Mouse (Mus musculus): Measurements from ENCODE around the gene Syne2. TPM values are rescaled to one million over a fixed set of nuclear protein-coding genes. Genes with fewer than 3 reads are reported as not detected.

The Syne2 gene
- polyA plus RNA-seq, 1 experiment from 2014 or later = 6.3 TPM

DNA sequence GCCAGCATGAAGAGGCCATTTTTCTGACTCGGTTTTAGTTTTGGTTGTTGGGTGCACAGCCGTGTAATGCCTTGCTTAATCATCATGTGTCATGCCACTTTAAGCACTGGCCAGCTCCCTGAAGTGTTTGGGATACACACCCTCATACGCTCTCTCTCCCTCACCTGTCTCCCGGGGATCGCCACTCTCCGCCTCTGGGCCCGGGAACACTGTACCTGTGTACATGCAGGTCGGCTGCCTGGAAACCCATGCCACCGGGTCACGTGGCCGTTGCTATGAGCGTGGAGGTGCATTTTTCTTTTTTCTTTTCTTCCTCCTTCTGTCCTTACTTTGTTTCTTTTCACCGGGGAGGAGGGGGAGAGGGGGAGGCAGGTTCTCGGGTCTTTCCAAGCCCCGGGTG, 197.1 kb downstream of the Syne2 start:
- Histone ChIP-seq H3K9ac (replicated peaks) (no peak overlapping the region), H3K4me2 (ENCODE audit: low read depth, low read length) (no peak overlapping the region), H3K27ac (ENCODE audit: low read depth) (no peak overlapping the region), H3K36me3 (replicated peaks; ENCODE audit: insufficient read depth, low read length) (no peaks in the 10 kb centered on the region; the same call in 1 of the 2 replicates), H3K27me3 (ENCODE audit: insufficient read depth, low read length) (no peaks in the 10 kb centered on the region), H3K9me3 (ENCODE audit: low read length) (no peaks in the 10 kb centered on the region), H3K4me3 (ENCODE audit: low read depth, low read length) (no peak overlapping the region), H3K4me1 (ENCODE audit: insufficient read depth) (no peaks in the 10 kb centered on the region)
- TF ChIP-seq EP300 (IDR thresholded peaks at IDR 0.05; ENCODE audit: low read depth) (no peak), CTCF (IDR thresholded peaks at IDR 0.05; ENCODE audit: low read depth) (no peak)
- WGBS (ENCODE audit: insufficient replicate concordance) = 84% methylated on average over 15 of the region's 15 CpGs
- no peak for ATAC-seq
- DNase-seq = no peak

DNA sequence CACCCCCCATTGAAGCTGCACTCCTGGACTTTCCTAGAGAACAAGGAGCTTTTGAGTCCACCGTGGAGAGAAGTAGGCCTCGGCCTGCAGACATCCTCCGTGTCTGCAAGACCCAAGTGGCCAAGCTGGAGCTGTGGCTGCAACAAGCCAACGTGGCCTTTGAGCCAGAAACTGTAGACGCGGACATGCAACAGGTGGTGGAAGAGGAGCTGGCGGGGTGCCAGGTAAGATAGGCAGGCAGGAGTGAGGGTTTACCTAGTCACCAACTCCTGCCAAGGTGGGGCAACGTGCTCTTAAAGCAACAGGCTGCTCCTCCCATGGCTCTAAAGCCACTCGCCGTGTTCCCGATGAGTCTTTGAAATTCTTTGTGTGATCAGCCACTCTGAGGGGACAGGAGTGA, 197.6 kb downstream of the Syne2 start:
- DNase-seq (peak; percentile 66), ATAC-seq (0 out of 2 replicates have a peak, but pooled peaks have one; percentile 23)
- TF ChIP-seq CTCF (IDR thresholded peaks at IDR 0.05; ENCODE audit: low read depth) = no peak
- 69% methylated on average over 11 of the region's 11 CpGs for WGBS (ENCODE audit: insufficient replicate concordance)
- Histone ChIP-seq H3K27ac (ENCODE audit: low read depth) (no peak overlapping the region), H3K4me2 (ENCODE audit: low read depth, low read length) (no peak overlapping the region), H3K4me3 (ENCODE audit: low read depth, low read length) (no peak overlapping the region), H3K9ac (replicated peaks) (no peak overlapping the region), H3K36me3 (replicated peaks; ENCODE audit: insufficient read depth, low read length) (peaks cover under 1% of the 10 kb centered on the region; the same call in 1 of the 2 replicates), H3K27me3 (ENCODE audit: insufficient read depth, low read length) (no peaks in the 10 kb centered on the region), H3K4me1 (ENCODE audit: insufficient read depth) (no peaks in the 10 kb centered on the region), H3K9me3 (ENCODE audit: low read length) (no peaks in the 10 kb centered on the region)

DNA sequence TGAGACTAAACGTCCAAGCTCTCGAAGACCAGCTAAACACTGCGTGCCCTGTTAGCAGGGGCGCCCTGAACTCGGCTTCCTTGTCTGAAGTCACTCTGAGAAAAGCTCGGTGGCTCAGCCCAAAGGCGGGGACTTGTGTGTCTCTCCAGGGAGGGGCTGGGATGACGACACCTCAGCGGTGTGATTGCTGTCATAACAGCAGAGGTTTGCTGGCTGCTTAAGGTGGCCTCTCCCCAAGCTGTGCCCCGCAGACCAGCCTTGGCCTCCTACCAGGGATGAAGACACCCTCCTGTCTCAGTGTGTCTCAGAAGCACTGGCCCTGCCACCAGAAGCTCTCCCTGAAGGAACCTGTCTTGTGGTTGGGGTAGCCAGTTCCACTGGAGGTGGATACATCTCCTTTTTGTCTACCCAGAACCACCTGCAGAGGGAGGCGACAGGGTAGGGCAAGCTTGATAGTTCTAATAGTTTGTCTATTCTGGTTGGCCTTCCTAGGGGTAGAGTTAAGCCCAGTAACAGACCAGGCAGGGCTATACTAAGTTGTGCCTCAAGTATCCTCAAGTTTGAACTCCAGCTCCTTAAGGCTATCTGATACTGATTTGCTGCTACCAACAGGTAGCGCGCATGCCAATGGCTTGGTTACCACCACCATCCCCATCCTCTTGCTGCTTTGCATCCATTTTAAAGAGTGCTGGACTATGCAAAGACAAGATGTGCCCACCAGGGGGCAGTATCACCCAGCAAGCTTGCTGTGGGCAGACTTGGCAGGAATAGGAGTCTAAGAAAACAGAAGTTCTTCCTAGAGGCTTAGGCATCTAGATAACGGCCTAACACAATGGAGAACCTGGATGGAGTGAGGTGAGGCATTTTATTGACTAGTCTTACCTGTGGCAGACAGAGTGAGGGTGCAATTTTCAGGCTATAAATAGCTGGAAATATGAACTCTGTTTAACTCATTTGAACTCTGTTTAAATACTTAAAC, 198.5 kb downstream of the Syne2 start:
- Histone ChIP-seq H3K9ac (replicated peaks) (no peak overlapping the region), H3K4me1 (ENCODE audit: insufficient read depth) (no peaks in the 10 kb centered on the region), H3K27me3 (ENCODE audit: insufficient read depth, low read length) (no peaks in the 10 kb centered on the region), H3K9me3 (ENCODE audit: low read length) (no peaks in the 10 kb centered on the region), H3K4me2 (ENCODE audit: low read depth, low read length) (no peak overlapping the region), H3K27ac (ENCODE audit: low read depth) (no peak overlapping the region), H3K36me3 (replicated peaks; ENCODE audit: insufficient read depth, low read length) (peaks cover 2% of the 10 kb centered on the region; the same call in 1 of the 2 replicates), H3K4me3 (ENCODE audit: low read depth, low read length) (no peak overlapping the region)
- no peak for ATAC-seq
- peak; percentile 83 for DNase-seq
- 75% methylated on average over 14 of the region's 14 CpGs for WGBS (ENCODE audit: insufficient replicate concordance)
- TF ChIP-seq CTCF (IDR thresholded peaks at IDR 0.05; ENCODE audit: low read depth) (peak; percentile 93), EP300 (IDR thresholded peaks at IDR 0.05; ENCODE audit: low read depth) (no peak)

DNA sequence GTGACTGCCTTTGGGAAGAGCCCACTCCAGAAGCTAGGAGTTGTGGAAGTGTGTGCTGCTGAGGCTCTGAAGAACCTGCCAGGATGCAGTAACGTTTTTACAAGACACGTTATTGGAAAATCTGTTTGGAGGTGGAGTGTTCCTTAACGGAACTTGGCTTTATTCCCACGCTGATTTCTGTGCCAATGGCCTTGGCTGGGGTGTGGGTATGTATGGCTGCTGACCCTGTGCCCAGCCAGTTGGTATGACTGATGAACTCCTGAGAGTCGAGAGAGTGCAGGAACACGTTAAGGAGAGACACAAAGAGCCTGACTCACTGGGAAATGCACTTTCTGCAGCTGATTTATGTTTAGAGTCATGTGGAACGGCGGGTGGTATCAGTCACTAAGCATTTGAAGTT, 200.7 kb downstream of the Syne2 start:
- ATAC-seq = no peak
- H3K36me3 ChIP-seq (replicated peaks; ENCODE audit: insufficient read depth, low read length) = peaks cover 11% of the 10 kb centered on the region; the same call in 1 of the 2 replicates
- TF ChIP-seq CTCF (IDR thresholded peaks at IDR 0.05; ENCODE audit: low read depth) (no peak), EP300 (IDR thresholded peaks at IDR 0.05; ENCODE audit: low read depth) (no peak)
- DNase-seq = no peak
- no peak overlapping the region for H3K4me3 ChIP-seq (ENCODE audit: low read depth, low read length)
- no peak overlapping the region for H3K27ac ChIP-seq (ENCODE audit: low read depth)
- no peaks in the 10 kb centered on the region for H3K9me3 ChIP-seq (ENCODE audit: low read length)
- no peaks in the 10 kb centered on the region for H3K4me1 ChIP-seq (ENCODE audit: insufficient read depth)
- no peaks in the 10 kb centered on the region for H3K27me3 ChIP-seq (ENCODE audit: insufficient read depth, low read length)
- WGBS (ENCODE audit: insufficient replicate concordance) = 87% methylated on average over 8 of the region's 8 CpGs
- H3K9ac ChIP-seq (replicated peaks) = no peak overlapping the region
- no peak overlapping the region for H3K4me2 ChIP-seq (ENCODE audit: low read depth, low read length)

DNA sequence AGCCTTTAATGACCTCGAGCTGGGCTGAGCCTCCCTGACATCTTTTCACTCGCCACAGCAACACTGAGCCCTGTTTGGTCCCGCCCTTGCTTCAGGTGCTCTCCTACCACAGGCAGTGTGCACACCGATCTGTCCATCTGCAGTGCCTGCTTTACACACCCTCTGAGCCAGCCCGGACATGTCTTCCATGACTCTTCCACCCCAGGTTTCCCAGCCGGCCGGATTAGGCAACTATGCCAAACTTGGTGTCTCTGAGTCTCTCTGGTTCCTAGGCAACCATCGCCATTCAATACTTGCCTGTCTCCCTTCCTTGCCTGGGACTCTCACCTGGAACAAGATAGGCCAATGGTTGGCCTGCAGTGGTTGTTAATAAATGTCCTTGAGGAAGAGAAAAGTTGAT, 224.4 kb downstream of the Syne2 start:
- peaks cover 26% of the 10 kb centered on the region for H3K36me3 ChIP-seq (replicated peaks; ENCODE audit: insufficient read depth, low read length)
- no peak for DNase-seq
- no peaks in the 10 kb centered on the region for H3K4me1 ChIP-seq (ENCODE audit: insufficient read depth)
- no peak overlapping the region for H3K4me3 ChIP-seq (ENCODE audit: low read depth, low read length)
- no peak for ATAC-seq
- TF ChIP-seq CTCF (IDR thresholded peaks at IDR 0.05; ENCODE audit: low read depth) (no peak), EP300 (IDR thresholded peaks at IDR 0.05; ENCODE audit: low read depth) (no peak)
- no peak overlapping the region for H3K9ac ChIP-seq (replicated peaks)
- no peak overlapping the region for H3K27ac ChIP-seq (ENCODE audit: low read depth)
- H3K27me3 ChIP-seq (ENCODE audit: insufficient read depth, low read length) = no peaks in the 10 kb centered on the region
- H3K4me2 ChIP-seq (ENCODE audit: low read depth, low read length) = no peak overlapping the region
- no peaks in the 10 kb centered on the region for H3K9me3 ChIP-seq (ENCODE audit: low read length)
- 71% methylated on average over 8 of the region's 8 CpGs for WGBS (ENCODE audit: insufficient replicate concordance)

DNA sequence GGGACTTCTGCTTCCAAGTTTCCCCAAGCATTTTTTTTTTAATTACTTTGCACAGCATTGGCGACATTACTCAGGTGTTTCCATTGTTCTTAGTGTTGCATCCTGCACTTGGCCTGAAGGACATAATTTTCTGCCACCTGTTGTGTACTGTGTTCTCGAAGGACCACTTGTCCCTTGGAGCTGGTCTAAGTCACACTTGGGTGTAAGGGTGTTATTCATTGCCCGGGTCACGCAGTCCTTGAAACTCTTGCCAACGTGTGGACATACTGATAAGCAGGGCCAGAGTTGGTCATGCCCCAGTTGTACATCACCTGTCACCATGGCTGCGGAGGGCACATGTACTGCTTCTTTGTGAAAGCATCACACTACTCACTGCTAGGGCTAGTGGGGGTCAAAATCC, 228.6 kb downstream of the Syne2 start:
- no peaks in the 10 kb centered on the region for H3K4me1 ChIP-seq (ENCODE audit: insufficient read depth)
- no peak overlapping the region for H3K27ac ChIP-seq (ENCODE audit: low read depth)
- H3K9me3 ChIP-seq (ENCODE audit: low read length) = no peaks in the 10 kb centered on the region
- no peaks in the 10 kb centered on the region for H3K27me3 ChIP-seq (ENCODE audit: insufficient read depth, low read length)
- ATAC-seq (no peak), DNase-seq (no peak)
- TF ChIP-seq EP300 (IDR thresholded peaks at IDR 0.05; ENCODE audit: low read depth) (no peak), CTCF (IDR thresholded peaks at IDR 0.05; ENCODE audit: low read depth) (no peak)
- H3K4me3 ChIP-seq (ENCODE audit: low read depth, low read length) = no peak overlapping the region
- H3K9ac ChIP-seq (replicated peaks) = no peak overlapping the region
- WGBS (ENCODE audit: insufficient replicate concordance) = 83% methylated on average over 6 of the region's 6 CpGs
- H3K36me3 ChIP-seq (replicated peaks; ENCODE audit: insufficient read depth, low read length) = peaks cover 24% of the 10 kb centered on the region
- H3K4me2 ChIP-seq (ENCODE audit: low read depth, low read length) = no peak overlapping the region

Data from liver, postnatal 0 days (tissue).